Mouse (Mus musculus): ENCODE data around the gene Ssu72. TPM values are rescaled to one million over a fixed set of nuclear protein-coding genes. Genes with fewer than 3 reads are reported as not detected.

Gene Ssu72
- total and polyA plus RNA-seq, 3 experiments = 160 to 245 (median 169) TPM

DNA sequence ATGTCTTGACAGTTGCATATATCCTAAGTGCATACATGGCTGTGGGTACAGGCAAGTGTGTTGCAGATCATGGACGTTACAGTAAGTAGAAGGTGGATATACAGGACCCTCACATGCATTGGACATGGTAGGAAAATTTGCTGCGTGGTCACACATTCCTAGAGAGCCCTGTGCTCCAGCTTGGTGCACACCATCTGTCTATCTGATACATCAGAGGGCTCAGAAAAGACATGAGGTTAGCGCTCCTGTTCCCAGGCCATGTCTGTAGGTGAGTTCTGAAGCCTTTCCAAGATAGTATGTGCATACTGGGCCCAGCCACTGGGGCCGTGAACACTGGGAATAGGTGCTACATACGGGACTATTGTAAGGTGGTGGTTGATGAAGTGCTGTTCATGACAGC is 31.8 kb downstream of the Ssu72 start:
- dilution Hi-C loops (cut with MboI; ENCODE audit: extremely low pct_ligation_motif_present, extremely low pct_unique_long_range_greater_than_20kb, low sequenced_read_pairs) = no loop called here
- H3K4me2 ChIP-seq (ENCODE audit: insufficient read depth, low read depth, poor library complexity, severe bottlenecking) = no peak overlapping the region
- H3K36me3 ChIP-seq (replicated peaks in 1 of 2; ENCODE audit: control insufficient read depth in 1 of 2, insufficient read depth in 1 of 2, low read length in 1 of 2) = peaks cover 46 to 66% of the 10 kb centered on the region in 2 experiments

DNA sequence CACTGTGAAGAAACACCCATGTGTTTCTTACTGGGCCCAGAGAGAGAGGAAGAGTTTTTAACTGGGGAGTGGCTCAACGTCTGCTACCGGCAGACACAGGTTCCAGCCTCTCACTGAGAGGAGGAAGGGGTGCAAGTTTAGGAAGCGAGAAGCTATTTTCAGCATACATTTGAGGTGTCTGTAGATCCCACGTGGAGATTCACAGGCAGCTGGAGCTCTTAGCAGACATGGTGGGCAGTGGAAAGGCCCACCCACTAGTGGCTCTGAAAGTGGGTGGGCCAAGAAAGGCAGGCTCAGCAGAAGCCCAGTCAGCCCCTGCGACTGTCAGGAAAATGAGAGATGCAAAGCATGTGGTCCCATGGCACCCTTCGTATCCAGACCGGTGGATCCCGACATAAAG is 33.7 kb downstream of the Ssu72 start:
- H3K4me3 ChIP-seq (replicated peaks in 1 of 3; ENCODE audit: low read depth in 2 of 3, low read length in 2 of 3, poor library complexity in 1 of 3) = no peak overlapping the region
- H3K4me1 ChIP-seq (ENCODE audit: control insufficient read depth in 1 of 2, insufficient read depth in 2 of 2) = peaks cover 8 to 30% of the 10 kb centered on the region in 2 experiments
- no peak for DNase-seq (ENCODE audit: extremely low read depth)
- in situ Hi-C loops (cut with MboI; ENCODE audit: low pct_ligation_motif_present, low pct_unique_long_range_greater_than_20kb, low sequenced_read_pairs) (no loop called here), dilution Hi-C loops (cut with MboI; ENCODE audit: extremely low pct_ligation_motif_present, extremely low pct_unique_long_range_greater_than_20kb, low sequenced_read_pairs) (no loop called here)
- no peak overlapping the region for H3K4me2 ChIP-seq (ENCODE audit: insufficient read depth, low read depth, poor library complexity, severe bottlenecking)
- H3K36me3 ChIP-seq (replicated peaks in 1 of 2; ENCODE audit: control insufficient read depth in 1 of 2, insufficient read depth in 1 of 2, low read length in 1 of 2) = peaks cover 48 to 68% of the 10 kb centered on the region in 2 experiments
- no peak for TF ChIP-seq MEF2A (IDR thresholded peaks at IDR 0.05; ENCODE audit: borderline replicate concordance, low read depth, low read length)
- H3K27me3 ChIP-seq (replicated peaks) = no peaks in the 10 kb centered on the region
- H3K79me2 ChIP-seq (replicated peaks; ENCODE audit: control insufficient read depth, extremely low read depth, insufficient read depth, poor library complexity, severe bottlenecking) = no peaks in the 10 kb centered on the region
- no peak overlapping the region for H3K9ac ChIP-seq (ENCODE audit: insufficient read depth, low read depth)
- H3K9me3 ChIP-seq (replicated peaks; ENCODE audit: low read length) = no peaks in the 10 kb centered on the region
- no peak overlapping the region for H3K27ac ChIP-seq (ENCODE audit: insufficient read depth, low read depth)

More for the DNA sequence above, 31.8 kb downstream of the Ssu72 start:
- no peak overlapping the region for H3K27ac ChIP-seq (ENCODE audit: insufficient read depth, low read depth)
- H3K4me3 ChIP-seq (replicated peaks in 1 of 3; ENCODE audit: low read depth in 2 of 3, low read length in 2 of 3, poor library complexity in 1 of 3) = no peak overlapping the region
- no peak overlapping the region for H3K9ac ChIP-seq (ENCODE audit: insufficient read depth, low read depth)
- H3K79me2 ChIP-seq (replicated peaks; ENCODE audit: control insufficient read depth, extremely low read depth, insufficient read depth, poor library complexity, severe bottlenecking) = no peaks in the 10 kb centered on the region
- in situ Hi-C loops (cut with MboI; ENCODE audit: low pct_ligation_motif_present, low pct_unique_long_range_greater_than_20kb, low sequenced_read_pairs) = no loop called here
- no peak for DNase-seq (ENCODE audit: extremely low read depth)
- H3K4me1 ChIP-seq (ENCODE audit: control insufficient read depth in 1 of 2, insufficient read depth in 2 of 2) = peaks cover 8 to 31% of the 10 kb centered on the region in 2 experiments
- no peaks in the 10 kb centered on the region for H3K27me3 ChIP-seq (replicated peaks)
- H3K9me3 ChIP-seq (replicated peaks; ENCODE audit: low read length) = no peaks in the 10 kb centered on the region
- TF ChIP-seq MAX (IDR thresholded peaks at IDR 0.05; ENCODE audit: low read length) (no peak), IRF4 (IDR thresholded peaks at IDR 0.05; ENCODE audit: low read depth, low read length) (no peak), NRF1 (IDR thresholded peaks at IDR 0.05; ENCODE audit: low read depth, low read length) (no peak), ZNF384 (IDR thresholded peaks at IDR 0.05; ENCODE audit: low read depth, low read length) (no peak), SMC3 (IDR thresholded peaks at IDR 0.05; ENCODE audit: low read depth, low read length) (no peak), ZC3H11A (IDR thresholded peaks at IDR 0.05; ENCODE audit: low read depth, low read length) (no peak), BHLHE40 (IDR thresholded peaks at IDR 0.05; ENCODE audit: low read depth, low read length) (no peak), TCF12 (IDR thresholded peaks at IDR 0.05; ENCODE audit: low read depth, low read length) (no peak), ELF1 (IDR thresholded peaks at IDR 0.05; ENCODE audit: low read depth, low read length) (no peak), UBTF (IDR thresholded peaks at IDR 0.05; ENCODE audit: low read depth, low read length) (no peak), RAD21 (IDR thresholded peaks at IDR 0.05; ENCODE audit: low read depth, low read length) (no peak), MXI1 (IDR thresholded peaks at IDR 0.05; ENCODE audit: low read depth, low read length) (no peak), KAT2A (IDR thresholded peaks at IDR 0.05; ENCODE audit: insufficient replicate concordance, low read length) (no peak), TBP (conservative IDR thresholded peaks at IDR 0.05; ENCODE audit: low read depth, low read length) (no peak)
